Mouse (Mus musculus) erythroblast, adult 5-6 weeks (primary cell): Measurements from ENCODE around the gene Card9. TPM values are rescaled to one million over a fixed set of nuclear protein-coding genes. Genes with fewer than 3 reads are reported as not detected.

Experiments used
- ATAC-seq: replicated peaks from 2 replicates; pipeline ENCODE4 v1.8.0; 2016; ENCODE audit warnings: moderate number of reproducible peaks, mild to moderate bottlenecking, moderate TSS enrichment, inconsistent platforms; ENCODE audit not compliant: poor library complexity, low FRiP score, severe bottlenecking
- total RNA-seq, 2 experiments: library from RNA; stranded (forward) in 1 of 2; stranded (reverse) in 1 of 2; fragments of 150-400 nt in 1 of 2; fragments of 200-764, 138-1000 nt in 1 of 2; gene quantifications; 2 replicates each; pipeline versions ENCODE4 v1.2.3 to v1.2.4; 2015 to 2017; ENCODE audit warnings: low replicate concordance in 2 of 2

The Card9 gene
- total RNA-seq, 2 experiments from 2014 or later, result 11.9 to 32.5 TPM

DNA sequence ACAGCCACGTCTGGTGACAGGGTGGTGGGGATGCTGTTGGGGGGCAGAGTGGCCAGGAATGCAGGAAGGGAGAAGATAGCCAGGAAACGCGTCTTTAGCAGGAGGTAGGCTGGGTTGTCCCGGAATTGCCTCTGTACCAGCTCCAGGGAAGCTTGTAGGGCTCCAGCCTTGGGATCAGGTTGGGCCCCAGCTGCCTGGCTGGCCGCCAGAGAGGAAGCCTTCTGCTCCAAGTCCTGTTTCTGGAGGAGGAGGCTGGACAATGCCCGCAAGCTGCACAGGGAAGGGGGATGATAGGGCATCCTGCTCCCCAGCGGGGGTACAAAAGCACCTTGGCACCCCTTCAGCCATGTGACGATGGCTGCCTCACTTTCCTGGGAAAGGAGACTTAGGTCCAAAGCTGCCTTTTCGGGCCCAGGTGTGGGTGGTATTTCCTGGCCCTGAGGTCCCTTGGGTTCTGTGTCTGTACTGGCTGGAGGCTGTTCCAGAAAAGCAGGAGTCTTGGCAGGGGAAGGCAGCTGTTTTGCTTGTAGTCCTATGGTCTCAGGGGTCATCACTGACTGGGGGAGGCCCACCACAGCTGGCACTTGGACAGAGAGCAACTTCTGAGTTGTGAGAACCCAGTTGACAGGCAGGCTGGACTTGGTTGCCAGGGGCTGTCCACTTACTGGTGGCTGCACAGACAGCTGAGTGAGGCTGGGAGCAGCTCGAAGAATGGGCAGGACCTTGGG lies 4.2 kb upstream of the Card9 start:
- no peak for ATAC-seq

DNA sequence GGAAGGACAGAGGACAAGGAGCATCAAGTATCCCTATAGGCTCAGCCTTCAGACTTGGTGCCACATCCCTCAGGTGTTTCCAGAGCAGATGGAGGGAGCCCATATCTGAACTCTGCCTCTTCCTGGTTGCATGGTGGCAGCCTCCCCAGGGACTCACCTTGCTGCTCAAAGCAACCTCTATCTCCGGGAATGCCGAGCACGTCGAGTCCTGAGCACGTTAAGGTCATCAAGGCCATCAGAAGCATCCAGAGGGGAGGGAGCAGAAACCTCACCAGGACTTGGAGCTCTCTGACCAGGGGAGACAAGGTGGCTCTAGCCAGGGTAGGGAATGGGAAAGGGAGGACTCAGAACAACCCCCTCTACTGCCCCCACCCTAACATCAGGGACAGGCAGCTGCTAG lies 2.8 kb upstream of the Card9 start:
- ATAC-seq, result no peak

DNA sequence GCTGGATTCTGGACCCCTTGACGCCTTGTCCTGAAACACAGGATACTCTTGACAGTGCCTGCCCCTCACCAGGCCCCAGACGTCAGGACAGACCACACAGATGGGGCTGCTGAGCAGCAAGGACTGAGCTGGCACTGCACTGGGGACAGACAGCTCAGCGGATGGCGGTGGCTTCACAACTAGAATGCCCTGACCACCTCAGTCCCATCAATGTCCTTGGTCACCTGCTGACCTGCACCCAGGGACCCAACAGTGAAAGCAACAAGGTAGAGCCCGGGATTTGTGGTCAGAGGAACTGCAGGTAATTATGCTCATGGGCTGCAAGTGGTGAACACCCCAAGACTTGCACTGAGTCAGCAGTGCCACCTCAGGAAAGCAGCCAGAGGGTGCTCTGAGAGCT lies 2.3 kb upstream of the Card9 start:
- no peak for ATAC-seq

DNA sequence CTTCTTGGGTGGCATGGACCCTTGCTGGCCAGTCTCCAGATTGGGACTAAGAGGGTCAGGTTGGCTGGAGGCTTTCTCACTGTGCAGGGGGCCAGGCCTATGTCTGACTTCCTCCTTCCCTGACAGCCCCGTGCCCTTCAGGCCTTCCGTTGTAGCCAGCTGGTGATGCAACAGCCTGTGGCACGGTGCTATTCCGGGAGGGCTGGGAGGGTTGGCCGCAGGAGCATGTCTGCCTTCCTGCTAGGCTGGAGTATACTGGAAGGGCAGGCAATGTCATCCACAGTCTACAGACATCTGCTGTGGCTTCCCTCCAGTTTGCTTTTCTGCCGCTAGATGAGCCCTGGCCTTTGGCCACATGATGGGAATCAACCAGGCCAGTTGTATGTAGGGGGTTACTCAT lies 735 bp downstream of the Card9 start:
- no peak for ATAC-seq

DNA sequence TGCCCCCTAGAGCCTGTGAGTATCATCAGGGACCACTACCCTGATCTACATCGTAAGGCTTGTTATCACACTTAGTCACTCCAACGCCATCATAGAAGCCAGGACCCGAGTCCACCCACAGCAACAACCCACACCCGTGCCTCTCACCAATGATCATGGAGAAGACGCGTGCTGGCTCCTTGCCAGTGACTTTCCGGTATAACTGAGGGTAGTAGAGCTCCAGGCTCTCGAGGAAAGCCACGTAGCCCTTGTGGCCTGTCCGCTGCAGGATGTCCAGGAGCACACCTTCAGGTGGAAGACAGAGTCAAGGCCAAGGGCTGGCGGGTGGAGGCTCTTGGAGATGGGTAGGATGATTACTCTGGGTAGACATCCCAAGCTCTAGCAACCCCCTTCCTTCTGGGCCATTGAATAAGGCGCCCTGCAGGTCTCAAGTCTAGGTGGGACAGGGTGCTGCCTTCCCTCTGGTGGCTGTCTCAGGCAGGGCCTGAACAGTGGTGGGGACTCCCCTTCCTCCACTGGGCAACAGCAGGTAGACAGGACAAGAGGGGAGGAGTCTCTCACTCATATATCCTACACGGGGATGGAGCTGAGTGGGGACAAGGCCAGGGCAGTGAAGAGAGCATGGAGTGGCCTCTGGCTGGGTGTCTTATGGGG lies 1.9 kb downstream of the Card9 start:
- no peak for ATAC-seq

DNA sequence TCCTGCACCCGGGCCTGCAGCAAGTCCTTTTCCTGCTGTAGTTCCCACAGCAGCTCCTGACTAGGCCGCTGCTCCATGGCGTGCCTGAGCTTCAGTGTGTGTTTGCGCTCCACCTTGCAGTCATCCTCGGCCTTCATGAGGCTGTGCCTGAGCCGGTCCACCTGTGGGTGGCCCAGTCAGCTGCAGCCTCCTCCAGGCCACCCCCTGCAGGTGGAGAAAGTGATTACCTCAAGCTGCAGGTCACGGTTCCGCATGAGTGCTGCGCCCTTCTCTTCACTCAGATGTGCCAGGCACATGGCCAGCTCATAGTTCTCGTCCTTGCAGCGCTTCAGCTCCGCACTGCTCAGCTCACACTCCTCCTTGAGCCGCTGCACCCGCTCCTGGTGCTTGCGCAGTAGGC lies 3.2 kb downstream of the Card9 start:
- no peak for ATAC-seq

DNA sequence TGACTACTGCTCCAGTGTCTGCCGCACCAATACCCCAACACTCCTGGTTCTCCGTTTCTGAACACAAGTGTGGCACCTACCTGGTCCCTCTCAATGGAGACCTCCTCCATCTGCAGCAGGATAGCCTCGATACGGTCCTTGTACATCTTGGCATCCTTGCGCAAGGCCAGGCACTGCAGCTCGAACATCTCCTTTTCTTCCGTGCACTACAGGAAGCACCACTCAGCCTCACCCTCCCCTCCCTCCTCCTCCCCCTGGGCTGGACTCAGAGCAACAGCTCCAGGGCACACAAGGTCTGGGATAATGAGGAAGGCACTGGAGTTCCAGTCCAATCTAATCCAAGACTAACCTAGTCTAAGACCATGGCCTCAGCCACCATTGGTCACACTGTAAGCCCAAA lies 4.0 kb downstream of the Card9 start:
- ATAC-seq, result no peak

DNA sequence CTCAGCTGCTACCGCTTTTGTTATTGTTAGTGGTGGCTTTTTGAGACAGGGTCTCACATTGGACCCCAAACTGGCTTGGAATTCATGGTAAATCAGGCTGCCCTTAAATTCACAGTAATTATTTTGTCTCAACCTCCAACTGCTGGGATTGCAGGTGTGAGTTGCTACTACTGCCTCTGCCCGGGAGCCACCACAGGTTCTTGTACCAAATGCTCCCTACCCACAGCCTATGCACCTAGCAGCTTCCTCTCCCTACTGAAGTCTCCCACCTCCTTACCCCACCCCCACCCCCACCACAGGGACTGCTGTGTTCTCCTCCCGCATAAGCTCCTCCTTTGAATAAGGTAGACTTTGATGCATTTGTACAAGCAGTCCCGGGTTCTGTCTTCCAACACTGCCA lies 4.5 kb downstream of the Card9 start:
- no peak for ATAC-seq

DNA sequence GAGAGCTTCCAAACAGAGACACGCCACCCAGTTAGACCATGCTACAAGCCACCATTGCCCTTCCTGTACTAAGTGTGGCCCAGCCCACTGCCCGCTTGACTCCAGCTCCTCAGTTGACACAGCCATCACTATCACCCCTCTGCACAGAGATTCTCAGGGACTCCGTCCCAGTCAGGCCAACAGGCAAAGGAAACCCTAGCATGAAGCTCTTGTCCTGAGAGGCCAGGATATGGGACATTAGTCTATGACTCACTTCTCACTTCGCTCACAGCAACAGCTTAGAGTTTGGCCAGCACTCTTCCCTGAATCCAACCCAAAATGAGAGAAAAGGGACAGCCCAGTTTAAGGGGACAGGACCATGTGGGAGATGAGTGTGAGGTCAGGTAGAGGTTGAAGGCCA lies 6.3 kb downstream of the Card9 start:
- ATAC-seq, result no peak

DNA sequence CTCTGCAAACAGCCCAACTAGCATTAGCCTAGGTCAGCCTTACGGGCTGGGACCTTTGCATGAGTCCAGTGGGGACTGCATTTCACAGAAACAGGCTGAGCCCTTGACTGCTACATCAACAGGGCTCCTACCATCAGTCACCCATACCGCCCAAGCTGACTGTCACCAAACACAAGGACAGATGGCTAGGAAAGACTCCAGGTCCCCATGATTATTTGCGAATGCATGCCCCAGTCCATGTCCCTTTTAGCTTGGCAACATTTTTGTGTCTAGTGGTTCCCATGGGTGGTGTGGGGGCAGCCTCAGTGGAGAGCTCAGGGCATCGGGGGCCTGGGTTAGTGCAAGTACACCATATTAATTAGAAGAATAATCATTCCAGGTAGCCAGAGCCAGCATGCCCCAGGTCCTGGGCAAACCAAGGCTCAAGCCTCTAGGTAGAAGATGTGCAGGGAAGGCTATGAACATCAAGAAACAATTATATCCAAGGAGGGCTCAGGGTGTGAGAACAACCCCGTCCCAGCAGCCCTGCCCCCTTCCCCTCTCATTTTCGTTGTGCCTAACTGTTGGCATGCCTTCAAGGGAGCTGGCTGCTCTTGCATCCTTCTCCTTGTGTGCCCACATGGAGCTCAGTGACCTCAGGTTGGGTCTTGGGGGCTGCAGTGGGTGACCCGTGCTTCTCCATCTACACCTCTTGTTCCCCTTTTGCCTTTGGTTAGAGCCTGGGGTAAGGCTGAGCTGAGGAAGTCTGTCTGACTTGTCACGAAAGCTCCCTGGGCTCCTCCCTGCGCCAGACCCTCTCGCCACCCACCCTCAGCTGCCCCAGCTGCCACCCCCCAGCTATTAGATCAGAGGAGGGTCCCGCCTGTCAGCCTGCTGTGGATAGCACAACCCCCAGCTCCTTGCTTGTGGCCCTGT lies 7.4 kb downstream of the Card9 start:
- ATAC-seq, result no peak

DNA sequence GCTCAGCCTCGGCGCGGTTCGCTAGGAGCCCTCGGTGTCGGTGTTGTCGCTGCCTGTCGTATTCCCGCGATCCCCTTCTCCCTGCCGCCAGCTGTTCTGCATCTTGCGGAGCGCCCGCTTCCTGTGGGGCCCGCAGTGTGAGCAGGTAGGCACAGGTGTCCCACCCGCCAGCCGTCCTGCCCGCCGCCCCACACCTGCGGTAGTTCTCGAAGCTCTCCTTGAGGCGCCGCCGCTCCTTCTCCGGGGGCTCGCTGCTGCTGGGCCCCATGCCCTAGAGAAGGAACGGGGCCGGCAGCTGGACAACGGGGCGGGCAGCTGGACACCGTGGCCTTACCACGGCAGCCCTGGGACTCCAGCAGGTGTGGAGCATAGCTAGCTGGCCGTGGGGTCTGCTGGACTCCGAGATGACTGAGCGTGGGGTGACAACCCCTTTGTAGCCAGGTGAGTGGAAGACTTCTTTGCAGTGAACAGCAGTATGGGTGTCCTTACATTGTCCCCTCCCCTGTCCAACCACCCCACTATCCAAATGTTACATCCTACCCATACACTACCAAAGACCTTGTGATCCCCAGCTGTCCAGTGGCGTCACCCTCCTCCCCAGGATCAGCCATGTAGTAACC lies 8.3 kb downstream of the Card9 start:
- peak; percentile 28; the same call in 1 of the 2 replicates for ATAC-seq

DNA sequence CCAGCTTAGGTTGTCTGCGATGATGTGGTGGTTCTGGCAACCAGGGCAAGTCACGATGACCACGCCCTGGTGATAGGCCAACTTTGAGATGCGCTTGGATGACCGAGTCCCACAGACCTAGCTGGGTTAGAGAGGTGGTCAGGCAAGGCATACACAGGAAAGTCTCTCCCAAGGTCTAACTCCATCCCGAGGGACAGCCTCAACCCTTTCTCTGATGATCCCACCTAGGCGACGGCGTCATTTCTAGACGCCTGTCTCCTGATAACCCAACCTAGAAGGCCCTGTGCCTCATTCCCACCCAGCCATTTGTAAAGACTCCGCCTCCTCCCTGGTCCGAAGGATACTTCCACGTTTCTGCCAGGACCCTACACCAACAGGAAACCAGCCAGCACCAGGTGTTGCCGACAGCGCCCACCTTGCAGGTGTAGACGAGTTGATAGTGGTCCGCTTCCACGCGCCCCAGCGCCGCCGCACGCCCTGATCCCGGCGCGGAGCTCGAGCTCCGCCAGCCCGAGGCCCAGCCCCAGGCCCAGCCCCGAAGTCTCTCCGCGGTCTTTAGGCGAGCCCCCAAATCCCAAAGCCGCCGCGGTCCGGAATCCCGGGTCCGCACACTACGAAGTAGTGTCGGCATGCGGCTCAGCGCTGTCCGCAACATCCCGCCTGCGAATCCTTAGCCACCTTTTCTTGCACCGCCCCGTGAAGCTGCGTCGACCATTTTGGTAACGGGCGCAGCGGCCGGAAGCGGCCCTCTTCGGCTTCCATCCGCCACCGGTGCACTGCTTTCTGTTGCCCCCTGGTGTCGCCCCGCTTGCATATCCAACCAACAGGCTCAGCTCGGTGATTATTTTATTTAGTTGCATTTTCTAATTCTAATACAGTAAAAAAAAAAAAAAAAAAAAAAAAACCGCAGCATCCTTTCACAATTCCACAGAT lies 9.1 kb downstream of the Card9 start, which contains the start of gene Dnlz:
TSS of gene Dnlz (minus strand) at position 753 of the 933 bp plus-strand sequence.
- peak; percentile 81 for ATAC-seq

DNA sequence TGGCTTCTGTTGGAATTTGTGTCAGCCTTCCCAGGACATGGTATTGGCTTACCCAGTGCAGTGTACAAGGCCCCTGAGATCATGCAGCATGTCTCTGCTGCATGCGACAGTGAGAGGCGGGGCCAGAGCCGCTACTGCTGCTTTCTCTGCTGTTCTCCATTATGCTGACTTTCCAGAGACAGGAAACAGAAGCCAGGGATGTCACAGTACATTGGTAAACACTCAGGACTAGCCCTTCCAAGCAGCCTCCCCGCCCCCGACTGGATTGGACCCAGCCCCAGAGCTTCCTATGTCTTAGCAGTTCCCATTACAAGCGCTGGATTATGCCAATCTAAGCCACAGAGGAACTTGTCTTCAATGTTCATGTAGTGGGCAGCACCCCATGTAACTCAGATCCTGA lies 12.5 kb downstream of the Card9 start:
- no peak for ATAC-seq

DNA sequence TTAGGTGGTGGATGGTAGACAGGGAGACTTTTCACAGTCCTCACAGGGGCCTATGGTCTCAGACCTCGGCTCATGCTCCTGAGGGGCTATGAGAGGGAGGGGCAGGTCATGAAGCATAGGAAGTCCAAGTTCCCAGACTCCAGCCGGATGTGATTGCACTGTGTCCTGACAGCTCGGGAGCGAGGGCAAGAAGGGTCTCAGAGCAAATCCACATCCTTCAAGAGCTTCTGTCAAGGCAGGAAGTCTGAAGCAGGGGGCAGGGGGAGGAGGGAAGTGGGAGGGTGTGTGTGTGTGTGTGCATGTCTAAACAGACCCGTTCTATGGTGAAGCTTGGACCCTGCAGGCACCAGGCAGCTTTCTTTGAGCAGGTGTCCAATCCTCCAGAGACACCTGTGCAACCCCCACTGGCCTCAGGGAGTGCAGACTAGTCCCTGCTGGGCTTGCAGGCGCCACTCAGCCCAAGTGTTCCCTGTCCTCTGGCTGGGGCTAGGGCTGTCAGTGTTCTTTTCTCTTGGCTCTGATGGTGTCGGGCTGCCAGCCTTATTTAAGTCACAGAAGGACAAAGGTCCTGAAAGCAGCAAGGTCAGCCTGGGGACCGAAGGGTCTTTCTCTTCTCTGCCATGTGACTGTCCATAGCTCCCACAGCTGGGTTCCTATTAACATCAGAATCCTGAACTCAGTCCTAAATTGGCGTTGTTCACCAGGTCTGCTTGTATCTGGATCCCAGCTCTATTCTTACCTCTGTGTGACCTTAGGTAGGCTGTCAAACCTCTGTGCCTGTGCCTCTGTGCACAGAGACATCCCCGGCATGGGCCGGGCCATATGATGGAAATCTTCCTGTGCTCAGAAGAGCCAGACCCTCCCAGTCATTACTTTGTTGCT lies 17.9 kb downstream of the Card9 start:
- ATAC-seq, result no peak

DNA sequence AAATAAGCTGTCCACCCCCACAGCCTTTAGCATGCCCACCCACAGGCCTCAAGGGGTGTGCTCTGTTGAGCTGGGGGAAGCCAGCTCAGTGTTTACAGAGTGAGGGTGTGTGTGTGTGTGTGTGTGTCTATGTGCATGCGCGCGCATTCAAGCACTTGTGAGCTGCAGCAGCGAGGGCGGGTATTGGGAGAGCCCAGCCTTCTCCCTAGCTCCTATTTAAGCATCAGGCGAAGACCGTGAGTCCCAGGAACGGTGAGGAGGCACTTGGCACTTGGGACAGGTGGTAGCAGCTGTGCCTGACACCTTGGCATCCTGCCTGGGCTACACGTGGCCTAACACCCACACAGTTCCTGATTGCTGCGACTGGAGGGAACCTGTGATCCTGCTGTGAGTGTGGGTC lies 18.7 kb downstream of the Card9 start:
- ATAC-seq, result no peak

DNA sequence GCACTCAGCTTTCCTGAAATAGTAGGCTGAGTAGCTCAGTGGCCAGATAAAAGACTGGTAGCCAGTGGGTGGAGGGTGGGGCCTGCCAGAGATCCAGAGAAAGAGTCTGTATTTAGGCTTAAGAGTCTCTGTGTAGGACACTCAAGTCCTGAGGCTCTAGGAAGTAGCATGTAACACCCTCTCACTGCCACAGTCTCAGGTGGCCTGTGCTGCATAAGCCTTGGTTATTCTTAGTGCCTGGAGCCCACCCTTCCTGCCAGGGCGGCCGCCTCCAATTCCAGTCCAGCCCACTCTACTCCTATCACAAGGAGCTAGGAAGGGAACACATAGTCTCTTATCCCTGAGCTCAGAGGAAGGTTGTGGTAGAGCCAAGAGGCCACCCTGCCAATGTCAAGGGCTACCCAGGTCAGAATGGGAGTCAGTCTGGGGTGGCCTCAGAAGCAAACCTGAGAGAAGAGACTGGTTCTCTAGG lies 19.2 kb downstream of the Card9 start:
- ATAC-seq, result no peak

DNA sequence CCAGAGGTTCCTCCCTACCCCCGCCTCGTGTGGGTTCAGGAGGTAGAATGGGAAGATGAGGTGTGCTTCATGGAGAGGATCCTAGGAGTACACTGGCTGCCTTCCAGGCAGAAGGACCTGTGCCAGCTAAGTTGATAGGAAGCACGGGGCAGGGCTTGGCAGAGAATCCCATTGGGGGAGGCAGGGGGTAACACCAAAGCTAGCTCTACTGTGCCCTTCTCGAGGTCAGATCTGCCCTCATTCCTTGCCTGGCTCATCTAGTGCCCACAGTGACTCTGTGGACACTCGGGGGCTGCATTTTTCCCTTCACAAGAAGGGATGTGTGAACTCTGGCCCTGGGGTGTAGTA lies 21.5 kb downstream of the Card9 start:
- no peak for ATAC-seq
